Mouse (Mus musculus): ENCODE results near the gene Amacr.

DNA sequence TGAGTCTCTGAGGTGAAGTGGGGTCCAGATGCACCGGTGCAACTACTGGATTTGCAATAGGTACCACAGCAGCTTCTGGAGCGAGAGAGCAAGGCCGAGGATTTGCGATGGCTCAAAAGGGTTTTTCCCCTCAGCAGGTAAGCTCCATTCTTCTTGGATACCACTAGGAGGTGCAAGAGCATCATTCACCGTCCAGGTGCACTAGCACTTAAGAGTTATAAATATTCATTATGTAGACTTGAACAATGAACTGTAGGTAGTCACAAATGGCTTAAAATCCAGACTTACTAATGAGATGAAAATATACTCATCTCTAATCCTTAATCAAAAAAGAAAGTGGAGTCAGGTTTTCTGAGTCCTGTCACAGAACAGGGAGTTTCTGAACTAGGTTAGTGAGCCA is 27.2 kb downstream of the Amacr start:
- TF ChIP-seq CTCF (IDR thresholded peaks at IDR 0.05; ENCODE audit: extremely low read depth, insufficient read depth, insufficient read length, insufficient replicate concordance): no peak
- no peak for TF ChIP-seq POLR2A (IDR thresholded peaks at IDR 0.05; ENCODE audit: low read depth, low read length)
